Mouse (Mus musculus) forebrain, embryonic 15.5 days (tissue): ENCODE measurements at regions not wholly inside any gene's neighbourhood (a gene's known extent, or its start where the extent isn't known, plus 50 kb on each side); places are given as distances from the start of the nearest gene placed in this dataset.

Experiments used
- ATAC-seq: fragments of 200-750 bp; cut with Nextera tagmentation; replicated peaks from 2 replicates; pipeline ENCODE4 v1.8.0; 2017; ENCODE audit warnings: mild to moderate bottlenecking, moderate TSS enrichment, moderate library complexity
- H3K27ac ChIP-seq: fragments of 300-500 bp; sonication (generic); replicated peaks from 2 replicates; pipeline ENCODE4 v1.5.1; 2015; ENCODE audit warnings: mild to moderate bottlenecking, inconsistent platforms
- H3K27me3 ChIP-seq: fragments of 300-500 bp; sonication (generic); 2 replicates; pipeline ENCODE4 v1.6.1; 2015; ENCODE audit warnings: inconsistent platforms
- H3K36me3 ChIP-seq: fragments of 300-500 bp; sonication (generic); 2 replicates; pipeline ENCODE4 v1.6.1; 2015; ENCODE audit warnings: mild to moderate bottlenecking, inconsistent platforms
- H3K4me1 ChIP-seq: fragments of 300-500 bp; sonication (generic); 2 replicates; pipeline ENCODE4 v1.6.1; 2015; ENCODE audit warnings: inconsistent platforms
- H3K4me2 ChIP-seq: fragments of 300-500 bp; sonication (generic); replicated peaks from 2 replicates; pipeline ENCODE4 v1.6.1; 2015; ENCODE audit warnings: mild to moderate bottlenecking, inconsistent platforms
- H3K4me3 ChIP-seq: fragments of 300-500 bp; sonication (generic); 2 replicates; pipeline ENCODE4 v1.5.1; 2015; ENCODE audit warnings: mild to moderate bottlenecking, inconsistent platforms
- H3K9ac ChIP-seq: fragments of 300-500 bp; sonication (generic); replicated peaks from 2 replicates; pipeline ENCODE4 v1.6.1; 2015; ENCODE audit warnings: mild to moderate bottlenecking, inconsistent platforms
- H3K9me3 ChIP-seq: fragments of 300-500 bp; sonication (generic); 2 replicates; pipeline ENCODE4 v1.6.1; 2016; ENCODE audit warnings: inconsistent platforms
- WGBS: fragments of 180-500 bp; shearing (Covaris S2); methylation state at CpG from one replicate; pipeline ENCODE4 v1.1.7; 2015; ENCODE audit warnings: mixed read lengths; 5-methylcytosine and 5-hydroxymethylcytosine counted together

GRCm38 (mm10) chr5:133389896-133390295, 709.6 kb upstream of the Castor2 start:
- Histone ChIP-seq H3K9me3 (0 out of 2 replicates have a peak, but pooled peaks cover 2% of the 10 kb centered on the region), H3K9ac (no peak overlapping the region), H3K36me3 (no peaks in the 10 kb centered on the region), H3K4me1 (peaks cover 25% of the 10 kb centered on the region), H3K4me3 (no peak overlapping the region), H3K4me2 (no peak overlapping the region), H3K27me3 (no peaks in the 10 kb centered on the region), H3K27ac (peak overlapping the region; percentile 55)
- no peak for ATAC-seq
- 73% methylated on average over 4 of the region's 4 CpGs for WGBS

GRCm38 (mm10) chr5:133389023-133389840, 710.3 kb upstream of the Castor2 start:
- ATAC-seq: peak; percentile 85
- no peak overlapping the region for H3K4me2 ChIP-seq
- H3K36me3 ChIP-seq: no peaks in the 10 kb centered on the region
- H3K27ac ChIP-seq: peak overlapping the region; percentile 55
- 17% methylated on average over 6 of the region's 6 CpGs for WGBS
- no peak overlapping the region for H3K4me3 ChIP-seq
- peaks cover 28% of the 10 kb centered on the region for H3K4me1 ChIP-seq
- no peaks in the 10 kb centered on the region for H3K27me3 ChIP-seq
- H3K9me3 ChIP-seq: 0 out of 2 replicates have a peak, but pooled peaks cover 2% of the 10 kb centered on the region
- H3K9ac ChIP-seq: no peak overlapping the region

GRCm38 (mm10) chr5:133385374-133386349, 713.8 kb upstream of the Castor2 start:
- Histone ChIP-seq H3K9me3 (no peaks in the 10 kb centered on the region), H3K4me3 (no peak overlapping the region), H3K27ac (no peak overlapping the region; the same call in 1 of the 2 replicates), H3K4me2 (no peak overlapping the region), H3K27me3 (no peaks in the 10 kb centered on the region), H3K4me1 (peaks cover 28% of the 10 kb centered on the region), H3K36me3 (no peaks in the 10 kb centered on the region), H3K9ac (no peak overlapping the region)
- peak; percentile 79 for ATAC-seq
- 36% methylated on average over 10 of the region's 10 CpGs for WGBS

GRCm38 (mm10) chr5:133365771-133366170, 733.7 kb upstream of the Castor2 start:
- 61% methylated on average over 3 of the region's 3 CpGs for WGBS
- peak; percentile 69 for ATAC-seq
- no peak overlapping the region for H3K4me3 ChIP-seq
- H3K27ac ChIP-seq: peak overlapping the region; percentile 58; the same call in 1 of the 2 replicates
- no peaks in the 10 kb centered on the region for H3K27me3 ChIP-seq
- no peak overlapping the region for H3K4me2 ChIP-seq
- no peak overlapping the region for H3K9ac ChIP-seq
- H3K9me3 ChIP-seq: no peaks in the 10 kb centered on the region
- no peaks in the 10 kb centered on the region for H3K36me3 ChIP-seq
- H3K4me1 ChIP-seq: peaks cover 17% of the 10 kb centered on the region

- no peaks in the 10 kb centered on the region for H3K9me3 ChIP-seq
- no peak overlapping the region for H3K9ac ChIP-seq
- H3K4me2 ChIP-seq: no peak overlapping the region
- H3K4me3 ChIP-seq: no peak overlapping the region
- no peak for ATAC-seq
- no peaks in the 10 kb centered on the region; the same call in 1 of the 2 replicates for H3K4me1 ChIP-seq
- no peak overlapping the region for H3K27ac ChIP-seq
- H3K36me3 ChIP-seq: no peaks in the 10 kb centered on the region
- no peaks in the 10 kb centered on the region for H3K27me3 ChIP-seq
- WGBS: 66% methylated on average over 3 of the region's 3 CpGs
Observed at GRCm38 (mm10) chr5:133347516-133347915, 752.0 kb upstream of the Castor2 start.

- Histone ChIP-seq H3K4me2 (no peak overlapping the region), H3K9ac (no peak overlapping the region), H3K9me3 (no peaks in the 10 kb centered on the region), H3K27ac (no peak overlapping the region), H3K4me1 (no peaks in the 10 kb centered on the region), H3K4me3 (no peak overlapping the region), H3K36me3 (no peaks in the 10 kb centered on the region), H3K27me3 (no peaks in the 10 kb centered on the region)
- ATAC-seq: no peak
- WGBS: 83% methylated on average over 3 of the region's 3 CpGs
Observed at GRCm38 (mm10) chr5:133341973-133342372, 757.5 kb upstream of the Castor2 start.

GRCm38 (mm10) chr5:133320626-133321025, 777.5 kb upstream of the Auts2 start:
- WGBS: 69% methylated on average over 2 of the region's 2 CpGs
- no peak overlapping the region for H3K9ac ChIP-seq
- ATAC-seq: no peak

GRCm38 (mm10) chr5:133320206-133320605, 777.1 kb upstream of the Auts2 start:
- no peak for ATAC-seq
- 83% methylated on average over 1 of the region's 1 CpGs for WGBS
- H3K36me3 ChIP-seq: no peaks in the 10 kb centered on the region
- no peaks in the 10 kb centered on the region for H3K9me3 ChIP-seq
- H3K4me3 ChIP-seq: no peak overlapping the region
- H3K4me2 ChIP-seq: no peak overlapping the region
- H3K27ac ChIP-seq: no peak overlapping the region
- H3K4me1 ChIP-seq: no peaks in the 10 kb centered on the region
- H3K9ac ChIP-seq: no peak overlapping the region
- H3K27me3 ChIP-seq: no peaks in the 10 kb centered on the region

More at GRCm38 (mm10) chr5:133320626-133321025, 777.5 kb upstream of the Auts2 start:
- Histone ChIP-seq H3K4me3 (no peak overlapping the region), H3K27me3 (no peaks in the 10 kb centered on the region), H3K27ac (no peak overlapping the region), H3K4me2 (no peak overlapping the region), H3K9me3 (no peaks in the 10 kb centered on the region), H3K36me3 (no peaks in the 10 kb centered on the region), H3K4me1 (no peaks in the 10 kb centered on the region)

- H3K27ac ChIP-seq: no peak overlapping the region
Observed at GRCm38 (mm10) chr5:133314031-133314430, 770.9 kb upstream of the Auts2 start.

GRCm38 (mm10) chr5:133310979-133311890, 768.1 kb upstream of the Auts2 start:
- WGBS: 10% methylated on average over 6 of the region's 6 CpGs
- H3K4me3 ChIP-seq: no peak overlapping the region
- H3K9ac ChIP-seq: no peak overlapping the region
- no peaks in the 10 kb centered on the region for H3K36me3 ChIP-seq
- H3K9me3 ChIP-seq: no peaks in the 10 kb centered on the region
- no peak overlapping the region for H3K4me2 ChIP-seq
- peak overlapping the region; percentile 35 for H3K27ac ChIP-seq
- peaks cover 11% of the 10 kb centered on the region for H3K4me1 ChIP-seq
- ATAC-seq: peak; percentile 77
- H3K27me3 ChIP-seq: no peaks in the 10 kb centered on the region

More at GRCm38 (mm10) chr5:133314031-133314430, 770.9 kb upstream of the Auts2 start:
- Histone ChIP-seq H3K4me1 (peaks cover 11% of the 10 kb centered on the region), H3K9ac (no peak overlapping the region), H3K4me3 (no peak overlapping the region), H3K36me3 (no peaks in the 10 kb centered on the region), H3K4me2 (no peak overlapping the region), H3K27me3 (no peaks in the 10 kb centered on the region), H3K9me3 (no peaks in the 10 kb centered on the region)
- ATAC-seq: no peak
- 34% methylated on average over 7 of the region's 7 CpGs for WGBS

- Histone ChIP-seq H3K27me3 (no peaks in the 10 kb centered on the region), H3K4me1 (peaks cover 7% of the 10 kb centered on the region; the same call in 1 of the 2 replicates), H3K36me3 (no peaks in the 10 kb centered on the region), H3K27ac (no peak overlapping the region), H3K9me3 (no peaks in the 10 kb centered on the region), H3K4me3 (no peak overlapping the region), H3K9ac (no peak overlapping the region), H3K4me2 (no peak overlapping the region)
- WGBS: 63% methylated on average over 7 of the region's 7 CpGs
- ATAC-seq: no peak
Observed at GRCm38 (mm10) chr5:133267887-133268286, 724.7 kb upstream of the Auts2 start.
